Mouse (Mus musculus) B cell, adult 62 days (primary cell): ENCODE measurements around the gene Cftr. TPM values are rescaled to one million over a fixed set of nuclear protein-coding genes. Genes with fewer than 3 reads are reported as not detected.

Experiments
- total RNA-seq: library from RNA; stranded (reverse); gene quantifications from 4 replicates; pipeline ENCODE4 v1.2.4, GENCODE M21; 2023

Gene Cftr
- total RNA-seq = not detected in 4 replicates

GRCm38 (mm10) chr6:18170311-18170922, at the start of gene Cftr:
Cftr (plus strand) TSS chr6:18170687.

Other genes starting within 250 kb of the Cftr start
- not detected in 4 replicates for gene Wnt2, start 140.1 kb upstream of the Cftr start, total RNA-seq
- gene Asz1, start 61.6 kb upstream of the Cftr start, total RNA-seq = not detected in 4 replicates